Mouse (Mus musculus): ENCODE measurements around the gene Mapkap1.
"Not testable (repeated sequence)": the region's sequence is repeated elsewhere in the genome, so short reads cannot be mapped to it uniquely, and the experiment has no call there.

DNA sequence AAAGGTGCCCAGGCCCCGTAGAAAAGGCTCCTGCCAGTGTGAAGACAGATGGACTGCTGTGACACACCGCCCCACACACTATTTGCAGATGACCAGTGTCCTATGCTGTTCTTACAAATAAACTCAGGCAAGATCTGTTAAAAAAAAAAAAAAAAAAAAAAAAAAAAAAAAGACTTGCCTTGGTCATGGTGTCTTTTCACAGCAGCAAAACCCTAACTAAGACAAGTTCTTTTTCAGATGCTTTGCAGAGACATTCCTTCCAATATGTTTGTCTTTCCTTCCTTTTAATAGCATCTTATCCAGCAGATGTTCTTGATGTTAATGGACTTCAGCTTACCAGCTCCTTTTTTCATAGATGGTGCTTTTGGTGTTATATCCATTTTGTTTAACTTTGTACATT is 99.6 kb downstream of the Mapkap1 start:
- not testable (repeated sequence) for TF ChIP-seq CTCF (conservative IDR thresholded peaks at IDR 0.05; ENCODE audit: insufficient read depth, insufficient read length, low read depth, low read length); POLR2A (IDR thresholded peaks at IDR 0.05; ENCODE audit: low read depth, low read length)
